Mouse (Mus musculus) right cerebral cortex, postnatal 25 days (tissue): ENCODE results near the gene Chrna9.

Experiments used
- DNase-seq: peaks from one replicate; pipeline ENCODE4 v3.0.0; 2022

Chrna9 gene

GRCm38 (mm10) chr5:65919904-65920303 lies 14.8 kb upstream of the Chrna9 start:
- no peak for DNase-seq

- no peak for DNase-seq
These were observed 13.9 kb upstream of the Chrna9 start for GRCm38 (mm10) chr5:65920701-65921426.

GRCm38 (mm10) chr5:65921477-65922138 lies 13.1 kb upstream of the Chrna9 start:
- no peak for DNase-seq

- DNase-seq = no peak
These were observed 8.1 kb upstream of the Chrna9 start for GRCm38 (mm10) chr5:65926666-65927065.

- no peak for DNase-seq
These were observed 5.6 kb upstream of the Chrna9 start for GRCm38 (mm10) chr5:65929162-65929561.

GRCm38 (mm10) chr5:65930171-65930570 lies 4.5 kb upstream of the Chrna9 start:
- no peak for DNase-seq

GRCm38 (mm10) chr5:65933258-65933657 lies 1.5 kb upstream of the Chrna9 start:
- no peak for DNase-seq

GRCm38 (mm10) chr5:65933764-65934163 lies 957 bp upstream of the Chrna9 start:
- no peak for DNase-seq

- DNase-seq = no peak
These were observed 2.4 kb downstream of the Chrna9 start for GRCm38 (mm10) chr5:65937011-65937726.

- peak; percentile 69 for DNase-seq
These were observed 3.4 kb downstream of the Chrna9 start for GRCm38 (mm10) chr5:65937998-65938715.

- DNase-seq = no peak
These were observed 6.4 kb downstream of the Chrna9 start for GRCm38 (mm10) chr5:65941145-65941544.

GRCm38 (mm10) chr5:65949822-65950221 lies 15.1 kb downstream of the Chrna9 start:
- no peak for DNase-seq

GRCm38 (mm10) chr5:65950236-65950635 lies 15.5 kb downstream of the Chrna9 start:
- peak; percentile 22 for DNase-seq

- DNase-seq = no peak
These were observed 16.2 kb downstream of the Chrna9 start for GRCm38 (mm10) chr5:65950679-65951512.

- no peak for DNase-seq
These were observed 16.8 kb downstream of the Chrna9 start for GRCm38 (mm10) chr5:65951513-65951909.

GRCm38 (mm10) chr5:65954130-65955080 lies 19.7 kb downstream of the Chrna9 start:
- no peak for DNase-seq

- DNase-seq = peak; percentile 70
These were observed 20.8 kb downstream of the Chrna9 start for GRCm38 (mm10) chr5:65955343-65956143.

- DNase-seq = no peak
These were observed 21.7 kb downstream of the Chrna9 start for GRCm38 (mm10) chr5:65956144-65957008.

- no peak for DNase-seq
These were observed 23.9 kb downstream of the Chrna9 start for GRCm38 (mm10) chr5:65958597-65958996.
